Mouse (Mus musculus): ENCODE data around the gene Taar7d. TPM values are rescaled to one million over a fixed set of nuclear protein-coding genes. Genes with fewer than 3 reads are reported as not detected.

Gene Taar7d
- total and polyA plus RNA-seq, 2 experiments from 2014 or later: not detected

Other genes with a start within 250 kb of the Taar7d start
- gene Rps12, start 239.9 kb upstream of the Taar7d start, total RNA-seq (2014; rRNA removed; ENCODE audit: low replicate concordance): 2,923 and 3,021 TPM in 2 replicates
- 83.1 and 86.0 TPM in 2 replicates for gene Rps12, start 239.9 kb upstream of the Taar7d start, polyA plus RNA-seq (2015; fragmentation: Nextera tagmentation; extraction: Ambion mirVana)
- gene Slc18b1, start 230.2 kb upstream of the Taar7d start, total RNA-seq (2014; rRNA removed; ENCODE audit: low replicate concordance): 7.2 and 10.1 TPM in 2 replicates
- gene Slc18b1, start 230.2 kb upstream of the Taar7d start, polyA plus RNA-seq (2015; fragmentation: Nextera tagmentation; extraction: Ambion mirVana): 4.6 and 5.4 TPM in 2 replicates
- 0.62 TPM in 1 of 2 replicates, not detected in the other for gene Vnn3, start 175.8 kb upstream of the Taar7d start, total RNA-seq (2014; rRNA removed; ENCODE audit: low replicate concordance)
- 0.08 and 0.12 TPM in 2 replicates for gene Vnn3, start 175.8 kb upstream of the Taar7d start, polyA plus RNA-seq (2015; fragmentation: Nextera tagmentation; extraction: Ambion mirVana)
- 3.4 and 7.3 TPM in 2 replicates for gene Vnn1, start 132.5 kb upstream of the Taar7d start, total RNA-seq (2014; rRNA removed; ENCODE audit: low replicate concordance)
- 0.68 and 0.74 TPM in 2 replicates for gene Vnn1, start 132.5 kb upstream of the Taar7d start, polyA plus RNA-seq (2015; fragmentation: Nextera tagmentation; extraction: Ambion mirVana)
- not detected in 2 replicates for gene Taar1, start 106.9 kb upstream of the Taar7d start, total RNA-seq (2014; rRNA removed; ENCODE audit: low replicate concordance)
- gene Taar1, start 106.9 kb upstream of the Taar7d start, polyA plus RNA-seq (2015; fragmentation: Nextera tagmentation; extraction: Ambion mirVana): not detected in 2 replicates
- gene Taar2, start 88.7 kb upstream of the Taar7d start, total RNA-seq (2014; rRNA removed; ENCODE audit: low replicate concordance): not detected in 2 replicates
- not detected in 2 replicates for gene Taar2, start 88.7 kb upstream of the Taar7d start, polyA plus RNA-seq (2015; fragmentation: Nextera tagmentation; extraction: Ambion mirVana)
- gene Taar3, start 77.7 kb upstream of the Taar7d start, total RNA-seq (2014; rRNA removed; ENCODE audit: low replicate concordance): not detected in 2 replicates
- not detected in 2 replicates for gene Taar3, start 77.7 kb upstream of the Taar7d start, polyA plus RNA-seq (2015; fragmentation: Nextera tagmentation; extraction: Ambion mirVana)
- gene Taar4, start 66.7 kb upstream of the Taar7d start, total RNA-seq (2014; rRNA removed; ENCODE audit: low replicate concordance): not detected in 2 replicates
- gene Taar4, start 66.7 kb upstream of the Taar7d start, polyA plus RNA-seq (2015; fragmentation: Nextera tagmentation; extraction: Ambion mirVana): not detected in 2 replicates
- gene Taar5, start 56.5 kb upstream of the Taar7d start, total RNA-seq (2014; rRNA removed; ENCODE audit: low replicate concordance): not detected in 2 replicates
- not detected in 2 replicates for gene Taar5, start 56.5 kb upstream of the Taar7d start, polyA plus RNA-seq (2015; fragmentation: Nextera tagmentation; extraction: Ambion mirVana)
- not detected in 2 replicates for gene Taar6, start 41.6 kb upstream of the Taar7d start, total RNA-seq (2014; rRNA removed; ENCODE audit: low replicate concordance)
- gene Taar6, start 41.6 kb upstream of the Taar7d start, polyA plus RNA-seq (2015; fragmentation: Nextera tagmentation; extraction: Ambion mirVana): not detected in 2 replicates
- not detected in 2 replicates for gene Taar7a, start 33.7 kb upstream of the Taar7d start, total RNA-seq (2014; rRNA removed; ENCODE audit: low replicate concordance)
- gene Taar7a, start 33.7 kb upstream of the Taar7d start, polyA plus RNA-seq (2015; fragmentation: Nextera tagmentation; extraction: Ambion mirVana): not detected in 2 replicates
- not detected in 2 replicates for gene Taar7b, start 27.3 kb upstream of the Taar7d start, total RNA-seq (2014; rRNA removed; ENCODE audit: low replicate concordance)
- gene Taar7b, start 27.3 kb upstream of the Taar7d start, polyA plus RNA-seq (2015; fragmentation: Nextera tagmentation; extraction: Ambion mirVana): not detected in 2 replicates
- not detected in 2 replicates for gene Taar7e, start 10.4 kb downstream of the Taar7d start, total RNA-seq (2014; rRNA removed; ENCODE audit: low replicate concordance)
- gene Taar7e, start 10.4 kb downstream of the Taar7d start, polyA plus RNA-seq (2015; fragmentation: Nextera tagmentation; extraction: Ambion mirVana): not detected in 2 replicates
- gene Taar7f, start 22.3 kb downstream of the Taar7d start, total RNA-seq (2014; rRNA removed; ENCODE audit: low replicate concordance): not detected in 2 replicates
- not detected in 2 replicates for gene Taar7f, start 22.3 kb downstream of the Taar7d start, polyA plus RNA-seq (2015; fragmentation: Nextera tagmentation; extraction: Ambion mirVana)
- gene Taar8a, start 49.3 kb downstream of the Taar7d start, total RNA-seq (2014; rRNA removed; ENCODE audit: low replicate concordance): not detected in 2 replicates
- not detected in 2 replicates for gene Taar8a, start 49.3 kb downstream of the Taar7d start, polyA plus RNA-seq (2015; fragmentation: Nextera tagmentation; extraction: Ambion mirVana)
- gene Taar8b, start 65.1 kb downstream of the Taar7d start, total RNA-seq (2014; rRNA removed; ENCODE audit: low replicate concordance): not detected in 2 replicates
- not detected in 2 replicates for gene Taar8b, start 65.1 kb downstream of the Taar7d start, polyA plus RNA-seq (2015; fragmentation: Nextera tagmentation; extraction: Ambion mirVana)
- not detected in 2 replicates for gene Taar8c, start 74.7 kb downstream of the Taar7d start, total RNA-seq (2014; rRNA removed; ENCODE audit: low replicate concordance)
- gene Taar8c, start 74.7 kb downstream of the Taar7d start, polyA plus RNA-seq (2015; fragmentation: Nextera tagmentation; extraction: Ambion mirVana): not detected in 2 replicates
- not detected in 2 replicates for gene Taar9, start 82.3 kb downstream of the Taar7d start, total RNA-seq (2014; rRNA removed; ENCODE audit: low replicate concordance)
- gene Taar9, start 82.3 kb downstream of the Taar7d start, polyA plus RNA-seq (2015; fragmentation: Nextera tagmentation; extraction: Ambion mirVana): not detected in 2 replicates
- gene Stx7, start 122.1 kb downstream of the Taar7d start, total RNA-seq (2014; rRNA removed; ENCODE audit: low replicate concordance): 30.1 and 35.6 TPM in 2 replicates
- gene Stx7, start 122.1 kb downstream of the Taar7d start, polyA plus RNA-seq (2015; fragmentation: Nextera tagmentation; extraction: Ambion mirVana): 67.8 and 68.8 TPM in 2 replicates
- gene Moxd1, start 196.3 kb downstream of the Taar7d start, total RNA-seq (2014; rRNA removed; ENCODE audit: low replicate concordance): 0.46 and 3.2 TPM in 2 replicates
- gene Moxd1, start 196.3 kb downstream of the Taar7d start, polyA plus RNA-seq (2015; fragmentation: Nextera tagmentation; extraction: Ambion mirVana): 1.5 and 2.6 TPM in 2 replicates